Mouse (Mus musculus) cerebellum, adult 11-12 months (tissue): Measurements from ENCODE around the gene Dbp.
A peak's percentile ranks its signal among the peaks of the same experiment; 100 is the strongest.
"Not testable (repeated sequence)": the region's sequence is repeated elsewhere in the genome, so short reads cannot be mapped to it uniquely, and the experiment has no call there.

Source experiments
- DNase-seq: peaks from one replicate; pipeline ENCODE4 v3.0.0; 2022

The Dbp gene

GRCm38 (mm10) chr7:45704730-45705442 lies at the start of gene Dbp:
Gene Dbp, plus strand, starts transcription at chr7:45705088.
- DNase-seq = peak; percentile 100

- DNase-seq = no peak
These were observed 44.0 kb upstream of the Dbp start for GRCm38 (mm10) chr7:45660746-45661478.

DNA sequence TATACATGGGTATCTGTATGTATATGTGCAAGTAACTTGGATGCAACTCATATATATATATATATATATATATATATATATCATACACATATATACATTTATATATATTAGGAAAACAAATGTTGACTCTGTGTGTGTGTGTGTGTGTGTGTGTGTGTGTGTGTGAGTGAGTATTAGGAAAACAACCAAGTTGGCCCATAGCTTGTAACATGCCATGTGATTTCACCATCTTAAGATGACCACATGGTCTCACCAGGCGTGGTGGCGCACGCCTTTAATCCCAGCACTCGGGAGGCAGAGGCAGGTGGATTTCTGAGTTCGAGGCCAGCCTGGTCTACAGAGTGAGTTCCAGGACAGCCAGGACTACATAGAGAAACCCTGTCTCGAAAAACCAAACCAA lies 43.2 kb upstream of the Dbp start:
- not testable (repeated sequence) for DNase-seq

DNA sequence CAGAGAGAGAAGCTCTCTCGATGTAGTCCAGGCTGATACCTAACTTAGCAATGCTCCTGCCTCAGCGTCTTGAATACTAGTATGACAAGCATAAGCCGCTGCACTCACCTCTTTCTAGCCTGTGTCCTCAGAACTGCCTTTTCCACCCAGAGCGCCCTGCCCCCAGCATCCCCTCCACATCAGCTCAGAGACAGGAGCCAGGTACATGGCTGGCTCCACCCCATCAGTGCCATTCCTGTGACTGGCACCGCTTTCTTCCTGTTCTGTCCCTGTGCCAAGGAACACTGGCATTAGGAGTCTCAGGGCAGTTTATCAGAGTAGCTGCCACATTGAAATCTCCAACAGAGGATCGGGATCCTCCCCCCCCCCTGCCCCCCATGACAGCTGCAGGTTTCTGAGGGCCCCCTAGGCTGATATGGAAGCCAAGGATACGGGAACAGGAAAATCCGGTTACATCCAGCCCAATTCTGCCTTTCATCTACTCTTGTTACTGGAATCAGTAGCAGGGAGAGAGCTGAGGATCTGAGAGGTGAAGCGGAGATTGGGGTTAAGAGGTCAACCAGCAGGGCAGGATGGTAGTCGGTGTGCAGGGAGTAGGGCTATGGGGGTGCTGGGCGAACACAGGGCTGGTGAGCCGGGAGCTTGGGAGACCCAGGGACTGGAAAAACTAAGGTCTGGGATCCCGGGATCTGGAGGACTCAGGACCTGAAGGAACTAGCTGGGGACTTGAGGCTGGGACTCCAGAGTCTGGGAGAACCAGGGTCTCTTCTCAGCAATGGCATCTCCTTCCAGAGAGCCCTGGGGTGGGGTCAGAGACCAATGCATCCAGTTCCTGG lies 39.4 kb upstream of the Dbp start:
- DNase-seq = no peak

GRCm38 (mm10) chr7:45666161-45666560 lies 38.7 kb upstream of the Dbp start, which contains the start of gene Fut2:
Gene Fut2, minus strand, starts transcription at chr7:45666394.
- DNase-seq = no peak

DNA sequence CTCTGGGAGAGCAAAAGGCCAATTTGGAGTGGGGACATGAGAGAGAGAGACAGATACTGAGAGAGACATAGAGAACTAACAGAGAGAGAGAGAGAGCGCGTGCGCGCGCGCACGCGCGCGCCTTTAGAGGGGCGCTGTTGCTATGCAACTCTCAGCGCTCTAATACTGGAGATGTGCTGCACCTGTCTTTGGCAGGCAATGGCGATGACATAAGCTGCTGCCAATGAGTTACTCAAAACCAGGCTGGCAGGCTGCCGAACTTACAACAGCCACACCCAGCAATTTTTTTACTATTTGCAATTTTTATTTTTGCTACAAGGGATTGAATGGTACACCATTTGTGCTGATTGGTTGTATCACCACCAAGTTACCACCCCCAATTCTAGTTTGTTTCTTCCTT lies 37.1 kb upstream of the Dbp start:
- no peak for DNase-seq

GRCm38 (mm10) chr7:45668921-45669320 lies 36.0 kb upstream of the Dbp start:
- DNase-seq = no peak

- DNase-seq = no peak
These were observed 27.1 kb upstream of the Dbp start for GRCm38 (mm10) chr7:45677627-45678295.

- no peak for DNase-seq
These were observed 26.4 kb upstream of the Dbp start for GRCm38 (mm10) chr7:45678513-45678912.

DNA sequence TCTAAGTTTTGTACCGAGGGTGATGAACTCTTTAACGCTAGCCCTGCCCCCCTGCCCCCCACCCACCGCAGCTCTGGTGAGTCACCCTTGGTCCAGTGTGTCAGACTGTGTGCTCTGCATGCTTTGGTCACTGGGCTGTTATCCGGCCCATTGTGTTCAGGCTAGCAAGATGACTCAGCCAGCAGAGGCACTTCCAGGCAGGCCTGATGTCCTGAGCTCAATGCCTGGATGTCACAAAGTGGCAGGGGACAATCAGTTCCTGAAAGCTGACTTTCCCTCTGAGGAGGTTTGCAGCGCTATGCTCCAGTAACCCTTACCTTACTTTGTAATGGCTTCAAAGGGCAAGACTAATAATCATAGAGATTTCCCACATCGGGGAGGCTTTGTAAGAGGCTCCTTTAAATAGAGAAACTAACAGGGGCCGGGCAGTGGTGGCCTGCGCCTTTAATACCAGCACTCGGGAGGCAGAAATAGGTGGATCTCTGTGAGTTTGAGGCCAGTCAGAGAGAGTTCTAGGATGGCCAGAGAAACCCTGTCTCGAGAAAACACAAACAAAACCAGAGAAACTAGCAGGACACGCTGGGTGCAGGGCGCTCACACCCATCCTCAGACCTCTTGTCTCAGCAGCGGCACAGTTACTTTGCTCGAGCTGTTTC lies 24.8 kb upstream of the Dbp start:
- no peak for DNase-seq

DNA sequence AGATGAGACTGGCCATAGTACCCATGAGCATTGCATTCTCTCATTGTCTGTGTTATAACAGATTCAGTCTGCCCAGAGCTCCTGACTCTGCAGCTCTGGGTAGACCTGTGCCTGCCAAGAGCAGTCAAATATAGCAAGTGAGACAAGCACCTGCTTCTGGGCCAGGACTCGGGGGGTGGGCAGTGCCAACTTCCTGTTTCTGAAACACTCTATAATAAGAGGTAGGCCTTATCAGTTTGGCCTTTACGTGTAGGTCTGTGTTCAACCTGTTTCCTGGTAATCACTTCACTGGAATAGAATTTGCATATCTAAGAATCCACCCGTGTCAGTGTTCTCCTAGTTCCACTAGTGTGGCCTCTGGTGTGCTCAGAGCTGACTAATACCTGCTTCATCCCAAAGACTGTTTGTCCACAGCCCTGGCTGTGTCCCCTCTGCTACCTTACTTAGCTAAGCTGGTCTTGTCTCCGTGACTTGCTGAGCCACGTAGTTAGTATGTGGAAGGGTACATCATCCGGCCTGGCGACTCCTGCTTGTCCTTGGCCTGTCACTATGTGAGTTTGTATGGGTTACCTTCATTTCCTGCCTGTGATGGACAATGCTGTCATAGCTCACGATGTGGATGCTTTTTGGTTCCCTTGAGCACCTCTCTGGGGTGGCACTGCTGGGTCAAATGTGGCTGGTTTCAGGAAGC lies 23.7 kb upstream of the Dbp start:
- DNase-seq = peak; percentile 63

- peak; percentile 85 for DNase-seq
These were observed 22.5 kb upstream of the Dbp start for GRCm38 (mm10) chr7:45682144-45683126.

GRCm38 (mm10) chr7:45683396-45684050 lies 21.4 kb upstream of the Dbp start, which contains the start of gene Ntn5:
Gene Ntn5, plus strand, starts transcription at chr7:45684022.
- DNase-seq = no peak

GRCm38 (mm10) chr7:45685811-45686210 lies 19.1 kb upstream of the Dbp start:
- no peak for DNase-seq

DNA sequence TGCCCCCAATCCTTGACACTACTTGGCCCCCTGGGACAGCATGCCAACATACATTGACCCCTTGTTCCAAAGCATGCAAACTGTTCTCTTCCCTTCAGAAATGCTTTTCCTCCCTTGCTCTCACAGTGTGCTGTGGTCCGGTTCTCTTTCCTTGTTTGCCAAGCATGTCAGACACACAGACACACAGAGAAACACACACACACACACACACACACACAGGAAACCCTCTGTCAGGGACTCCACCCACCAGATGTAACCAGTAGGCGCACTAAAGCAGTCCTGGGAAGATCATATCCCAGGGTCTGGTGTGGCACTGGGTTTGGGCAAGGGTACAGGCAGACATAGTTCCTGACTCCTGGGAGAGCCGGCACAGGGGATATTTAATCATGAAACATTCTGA lies 18.0 kb upstream of the Dbp start:
- DNase-seq = no peak

- DNase-seq = no peak
These were observed 15.8 kb upstream of the Dbp start for GRCm38 (mm10) chr7:45689099-45689498.

GRCm38 (mm10) chr7:45689800-45690199 lies 15.1 kb upstream of the Dbp start:
- no peak for DNase-seq

- no peak for DNase-seq
These were observed 12.5 kb upstream of the Dbp start for GRCm38 (mm10) chr7:45692364-45692763.

GRCm38 (mm10) chr7:45693921-45694591 lies 10.8 kb upstream of the Dbp start, which contains the start of gene Sec1:
Gene Sec1, minus strand, starts transcription at chr7:45694402.
- DNase-seq = no peak
